ENCODE assay signal across 16 mouse cellular contexts in the genomic region with DNA sequence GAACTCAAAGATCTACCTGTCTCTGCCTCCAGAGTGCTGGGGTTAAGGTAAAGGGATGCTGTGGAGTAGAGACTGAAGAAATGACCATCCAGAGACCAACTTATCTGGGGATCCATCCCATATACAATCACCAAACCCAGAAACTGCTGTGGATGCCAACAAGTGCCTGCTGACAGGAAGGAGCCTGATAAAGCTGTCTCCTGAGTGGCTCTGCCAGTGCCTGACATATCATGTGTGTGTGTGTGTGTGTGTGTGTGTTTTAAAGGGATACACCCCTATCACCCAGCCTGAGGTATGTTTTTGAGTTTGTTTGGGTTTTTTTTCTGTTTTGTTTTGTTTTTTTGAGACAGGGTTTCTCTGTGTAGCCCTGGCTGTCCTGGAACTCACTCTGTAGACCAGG. TPM values are rescaled to one million over a fixed set of nuclear protein-coding genes. Genes with fewer than 3 reads are reported as not detected.
"Had no signal": no experiment of that assay in that cellular context is flagged by ENCODE, and none has a peak within 500 bp of the region (broad histone marks: within the 10 kb centered on the region; RNA-seq: fewer than 3 reads in every experiment).

No protein-coding gene starts in this region.

- ATAC-seq: midbrain, embryonic 13.5 days had no signal

- H3K36me3 ChIP-seq: limb, embryonic 13.5 days; liver, embryonic 15.5 days; midbrain, embryonic 13.5 days had no signal

- DNase-seq: kidney, adult 8-10 months; kidney, postnatal 4 days; left cerebral cortex, postnatal 4 days; lung, embryonic 14.5 days; lung, postnatal 10 days; lung, postnatal 4 days; right cerebral cortex, postnatal 14 days; thymus, postnatal 4 days had no signal

- H3K9ac ChIP-seq: limb, embryonic 13.5 days; liver, embryonic 15.5 days; lung, embryonic 14.5 days; midbrain, embryonic 13.5 days had no signal

- H3K27me3 ChIP-seq: limb, embryonic 13.5 days; liver, embryonic 15.5 days; megakaryocyte, embryonic 14.5 days; midbrain, embryonic 13.5 days had no signal

- H3K4me2 ChIP-seq: limb, embryonic 13.5 days; liver, embryonic 15.5 days; lung, embryonic 14.5 days; midbrain, embryonic 13.5 days had no signal

- H3K27ac ChIP-seq: kidney, postnatal 0 days; layer of hippocampus, adult 2 months; limb, embryonic 13.5 days; liver, embryonic 15.5 days; midbrain, embryonic 13.5 days had no signal

- H3K9me3 ChIP-seq: limb, embryonic 13.5 days; liver, embryonic 15.5 days; megakaryocyte, embryonic 14.5 days; midbrain, embryonic 13.5 days had no signal

- H3K4me3 ChIP-seq: layer of hippocampus, adult 2 months; limb, embryonic 13.5 days; liver, embryonic 15.5 days; megakaryocyte, embryonic 14.5 days; midbrain, embryonic 13.5 days had no signal

RNA-seq across cellular contexts. Expression of a gene that starts 10.0 kb away (rescaled TPM):
- total RNA-seq: layer of hippocampus, adult 2 months; left cerebral cortex, postnatal 4 days; midbrain, postnatal 0 days had no signal
- polyA plus RNA-seq: midbrain, embryonic 13.5 days; small intestine, adult 2 months had no signal
